Mouse (Mus musculus) lung, embryonic 16.5 days (tissue): ENCODE results near the gene Arih1. TPM values are rescaled to one million over a fixed set of nuclear protein-coding genes. Genes with fewer than 3 reads are reported as not detected.
"Not testable (repeated sequence)": the region's sequence is repeated elsewhere in the genome, so short reads cannot be mapped to it uniquely, and the experiment has no call there.

ENCODE experiments used
- ATAC-seq: fragments of 200-750 bp; cut with Nextera tagmentation; 2 replicates; pipeline ENCODE4 v1.8.0; 2017; ENCODE audit warnings: low read depth, mild to moderate bottlenecking, moderate library complexity
- H3K27ac ChIP-seq: fragments of 300-500 bp; sonication (generic); 2 replicates; pipeline ENCODE4 v1.5.1; 2014; ENCODE audit warnings: mild to moderate bottlenecking, control low read depth, low read length
- H3K27me3 ChIP-seq: fragments of 300-500 bp; sonication (generic); 2 replicates; pipeline ENCODE4 v1.6.1; 2014; ENCODE audit warnings: low read depth, low read length, mixed read lengths; ENCODE audit not compliant: control insufficient read depth, insufficient read depth
- H3K36me3 ChIP-seq: fragments of 300-500 bp; sonication (generic); 2 replicates; pipeline ENCODE4 v1.6.1; 2014; ENCODE audit warnings: low read length; ENCODE audit not compliant: control insufficient read depth, insufficient read depth
- H3K4me1 ChIP-seq: fragments of 300-500 bp; sonication (generic); replicated peaks from 2 replicates; pipeline ENCODE4 v1.6.1; 2014; ENCODE audit warnings: low read length, mixed read lengths; ENCODE audit not compliant: control insufficient read depth, insufficient read depth
- H3K4me2 ChIP-seq: fragments of 300-500 bp; sonication (generic); 2 replicates; pipeline ENCODE4 v1.6.1; 2014; ENCODE audit warnings: low read depth, low read length, control low read depth
- H3K4me3 ChIP-seq: fragments of 300-500 bp; sonication (generic); 2 replicates; pipeline ENCODE4 v1.5.1; 2014; ENCODE audit warnings: mild to moderate bottlenecking, low read length, control low read depth
- H3K9ac ChIP-seq: fragments of 300-500 bp; sonication (generic); 2 replicates; pipeline ENCODE4 v1.6.1; 2014; ENCODE audit warnings: low read length, control low read depth
- H3K9me3 ChIP-seq: fragments of 300-500 bp; sonication (generic); 2 replicates; pipeline ENCODE4 v1.6.1; 2016; ENCODE audit warnings: low read length; ENCODE audit not compliant: control insufficient read depth
- WGBS: fragments of 180-500 bp; shearing (Covaris S2); extraction: QIAGEN DNeasy Blood & Tissue Kit; methylation state at CpG from one replicate; pipeline ENCODE4 v1.1.7; 2014; 5-methylcytosine and 5-hydroxymethylcytosine counted together
- polyA plus RNA-seq: library from polyadenylated mRNA; unstranded; fragments of >200 nt; fragmentation: Nextera tagmentation; extraction: Ambion mirVana; gene quantifications from 2 replicates; pipeline ENCODE4 v1.2.1, GENCODE M21; 2015

The Arih1 gene
- polyA plus RNA-seq, 1 experiment from 2014 or later: 12.4 TPM

- no peak overlapping the region for H3K4me3 ChIP-seq
- no peaks in the 10 kb centered on the region; the same call in 1 of the 2 replicates for H3K9me3 ChIP-seq
- no peak for ATAC-seq
- no peak overlapping the region for H3K9ac ChIP-seq
- H3K36me3 ChIP-seq: peaks cover 2% of the 10 kb centered on the region
- no peaks in the 10 kb centered on the region for H3K27me3 ChIP-seq
- H3K4me2 ChIP-seq: no peak overlapping the region
- no peaks in the 10 kb centered on the region for H3K4me1 ChIP-seq
- WGBS: 95% methylated on average over 2 of the region's 2 CpGs
- H3K27ac ChIP-seq: no peak overlapping the region
Observed at GRCm38 (mm10) chr9:59431626-59432025, 54.8 kb downstream of the Arih1 start.

GRCm38 (mm10) chr9:59420487-59420886 is 65.9 kb downstream of the Arih1 start:
- Histone ChIP-seq H3K9me3 (no peaks in the 10 kb centered on the region), H3K36me3 (0 out of 2 replicates have a peak, but pooled peaks cover 1% of the 10 kb centered on the region), H3K9ac (no peak overlapping the region), H3K4me2 (no peak overlapping the region), H3K4me3 (no peak overlapping the region), H3K4me1 (no peaks in the 10 kb centered on the region), H3K27me3 (no peaks in the 10 kb centered on the region), H3K27ac (no peak overlapping the region)
- ATAC-seq: no peak
- WGBS: 88% methylated on average over 6 of the region's 6 CpGs

GRCm38 (mm10) chr9:59407271-59407670 is 79.1 kb downstream of the Arih1 start:
- WGBS: 100% methylated on average over 1 of the region's 1 CpGs
- H3K9ac ChIP-seq: no peak overlapping the region
- no peaks in the 10 kb centered on the region for H3K27me3 ChIP-seq
- H3K36me3 ChIP-seq: peaks cover 16% of the 10 kb centered on the region
- H3K27ac ChIP-seq: no peak overlapping the region
- no peak overlapping the region for H3K4me2 ChIP-seq
- H3K4me1 ChIP-seq: no peaks in the 10 kb centered on the region
- no peak for ATAC-seq
- no peak overlapping the region for H3K4me3 ChIP-seq
- H3K9me3 ChIP-seq: no peaks in the 10 kb centered on the region

GRCm38 (mm10) chr9:59389086-59389485 is 97.3 kb downstream of the Arih1 start:
- WGBS: 86% methylated on average over 4 of the region's 4 CpGs
- H3K27ac ChIP-seq: no peak overlapping the region
- H3K4me3 ChIP-seq: no peak overlapping the region
- no peaks in the 10 kb centered on the region for H3K4me1 ChIP-seq
- H3K36me3 ChIP-seq: peaks cover 17% of the 10 kb centered on the region
- no peak for ATAC-seq
- no peaks in the 10 kb centered on the region for H3K27me3 ChIP-seq
- H3K4me2 ChIP-seq: no peak overlapping the region
- H3K9me3 ChIP-seq: no peaks in the 10 kb centered on the region
- no peak overlapping the region for H3K9ac ChIP-seq

GRCm38 (mm10) chr9:59388311-59388710 is 98.1 kb downstream of the Arih1 start:
- Histone ChIP-seq H3K4me1 (no peaks in the 10 kb centered on the region), H3K4me3 (no peak overlapping the region), H3K27me3 (no peaks in the 10 kb centered on the region), H3K4me2 (no peak overlapping the region), H3K36me3 (peaks cover 11% of the 10 kb centered on the region), H3K9me3 (no peaks in the 10 kb centered on the region), H3K27ac (no peak overlapping the region), H3K9ac (no peak overlapping the region)
- no peak for ATAC-seq
- WGBS: 78% methylated on average over 1 of the region's 1 CpGs

GRCm38 (mm10) chr9:59387461-59387860 is 99.0 kb downstream of the Arih1 start:
- Histone ChIP-seq H3K4me3 (no peak overlapping the region), H3K9ac (no peak overlapping the region), H3K36me3 (peaks cover 5% of the 10 kb centered on the region), H3K4me1 (no peaks in the 10 kb centered on the region), H3K27ac (no peak overlapping the region), H3K4me2 (no peak overlapping the region), H3K27me3 (no peaks in the 10 kb centered on the region), H3K9me3 (no peaks in the 10 kb centered on the region)
- no peak for ATAC-seq
- WGBS: 55% methylated on average over 3 of the region's 3 CpGs

- Histone ChIP-seq H3K27me3 (no peaks in the 10 kb centered on the region), H3K36me3 (no peaks in the 10 kb centered on the region), H3K4me3 (no peak overlapping the region), H3K27ac (no peak overlapping the region), H3K4me2 (no peak overlapping the region), H3K9me3 (peaks cover 4% of the 10 kb centered on the region; the same call in 1 of the 2 replicates), H3K9ac (no peak overlapping the region), H3K4me1 (no peaks in the 10 kb centered on the region)
- WGBS: 92% methylated on average over 15 of the region's 15 CpGs
- no peak for ATAC-seq
Observed at GRCm38 (mm10) chr9:59375626-59376025, 110.8 kb downstream of the Arih1 start.

- Histone ChIP-seq H3K4me3 (no peak overlapping the region), H3K9ac (no peak overlapping the region), H3K4me2 (no peak overlapping the region), H3K9me3 (peaks cover 4% of the 10 kb centered on the region; the same call in 1 of the 2 replicates), H3K27ac (no peak overlapping the region), H3K4me1 (no peaks in the 10 kb centered on the region), H3K27me3 (no peaks in the 10 kb centered on the region), H3K36me3 (no peaks in the 10 kb centered on the region)
- WGBS: 84% methylated on average over 9 of the region's 9 CpGs
- ATAC-seq: no peak
Observed at GRCm38 (mm10) chr9:59369646-59370045, 116.8 kb downstream of the Arih1 start.

GRCm38 (mm10) chr9:59369220-59369619 is 117.2 kb downstream of the Arih1 start:
- Histone ChIP-seq H3K4me3 (no peak overlapping the region), H3K9me3 (peaks cover 4% of the 10 kb centered on the region; the same call in 1 of the 2 replicates), H3K4me2 (no peak overlapping the region), H3K27ac (no peak overlapping the region), H3K4me1 (no peaks in the 10 kb centered on the region), H3K9ac (no peak overlapping the region), H3K27me3 (no peaks in the 10 kb centered on the region), H3K36me3 (no peaks in the 10 kb centered on the region)
- 63% methylated on average over 5 of the region's 5 CpGs for WGBS
- ATAC-seq: no peak

GRCm38 (mm10) chr9:59360487-59360886 is 125.9 kb downstream of the Arih1 start:
- not testable (repeated sequence) for H3K4me2 ChIP-seq, H3K4me3 ChIP-seq, H3K4me1 ChIP-seq, H3K9ac ChIP-seq, H3K27me3 ChIP-seq, H3K27ac ChIP-seq, ATAC-seq, H3K36me3 ChIP-seq, H3K9me3 ChIP-seq
- WGBS: 90% methylated on average over 1 of the region's 3 CpGs
